Mouse (Mus musculus): ENCODE measurements around the gene Gm10639.
"Not testable (repeated sequence)": the region's sequence is repeated elsewhere in the genome, so short reads cannot be mapped to it uniquely, and the experiment has no call there.

Gene Gm10639

DNA sequence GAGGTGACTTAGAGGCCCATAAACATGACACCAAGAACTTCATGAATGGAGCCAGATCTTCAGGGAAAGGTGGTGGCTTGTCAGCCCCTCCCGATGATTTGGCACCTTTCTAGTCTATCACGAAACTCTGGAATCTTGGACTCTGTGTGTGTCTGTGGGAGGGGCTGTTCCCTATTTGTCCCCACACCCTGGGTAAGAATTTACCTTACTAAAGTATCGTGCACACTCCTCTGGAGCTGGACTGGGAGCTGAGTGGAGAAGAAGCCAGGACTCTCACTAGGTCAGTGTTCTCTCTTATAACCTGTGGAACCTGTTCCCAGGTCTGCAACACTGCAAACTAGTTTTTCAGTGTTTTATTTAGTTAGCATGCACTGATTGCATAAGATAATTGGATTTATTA, at the start of gene Gm10639:
Gene Gm10639, plus strand, starts transcription at position 201 of the 400 bp plus-strand sequence.
- DNase-seq (ENCODE audit: low spot score) = not testable (repeated sequence)

DNA sequence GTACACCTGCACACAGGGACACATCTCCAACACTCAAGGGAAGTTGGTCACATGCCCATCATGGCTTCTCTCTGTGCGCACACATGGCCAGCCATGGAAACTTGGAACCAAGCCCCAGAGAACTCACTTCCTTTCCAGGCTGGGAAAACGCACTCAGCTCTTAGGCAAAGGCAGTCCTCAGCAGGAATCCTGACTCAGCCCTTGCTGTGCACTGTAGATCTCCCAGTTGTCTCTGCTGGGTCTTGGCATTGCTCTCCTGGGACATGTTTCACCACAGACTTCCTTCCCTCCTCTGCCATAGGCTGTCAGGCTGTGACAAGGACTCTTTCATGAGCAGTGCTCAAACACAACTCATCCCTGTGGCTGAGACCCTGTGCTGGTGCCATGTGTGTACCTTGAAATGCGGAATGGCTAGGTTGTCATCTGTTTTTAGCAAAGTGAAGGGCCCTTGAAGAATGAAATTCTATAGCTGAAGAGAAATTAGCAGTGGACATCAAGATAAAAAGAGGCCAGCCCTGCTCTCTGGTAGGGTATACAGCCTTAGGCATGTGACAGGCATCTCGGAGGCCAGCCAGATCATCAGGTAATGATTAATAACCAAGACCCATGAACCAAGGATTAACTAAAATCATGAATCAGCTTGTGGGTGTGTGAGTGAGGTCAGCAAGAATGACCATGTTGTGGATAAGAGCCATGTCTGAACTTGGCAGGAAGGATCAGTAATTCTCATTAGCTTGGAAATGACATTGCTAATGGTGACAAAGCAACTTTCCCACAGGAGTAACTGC, 33.8 kb upstream of the Gm10639 start:
- not testable (repeated sequence) for DNase-seq (ENCODE audit: low spot score)

GRCm38 (mm10) chr9:78256914-78257313, 32.8 kb upstream of the Gm10639 start, which contains the start of gene Gm3776:
TSS of gene Gm3776 (plus strand) at chr9:78257129.
- not testable (repeated sequence) for DNase-seq (ENCODE audit: low spot score)

DNA sequence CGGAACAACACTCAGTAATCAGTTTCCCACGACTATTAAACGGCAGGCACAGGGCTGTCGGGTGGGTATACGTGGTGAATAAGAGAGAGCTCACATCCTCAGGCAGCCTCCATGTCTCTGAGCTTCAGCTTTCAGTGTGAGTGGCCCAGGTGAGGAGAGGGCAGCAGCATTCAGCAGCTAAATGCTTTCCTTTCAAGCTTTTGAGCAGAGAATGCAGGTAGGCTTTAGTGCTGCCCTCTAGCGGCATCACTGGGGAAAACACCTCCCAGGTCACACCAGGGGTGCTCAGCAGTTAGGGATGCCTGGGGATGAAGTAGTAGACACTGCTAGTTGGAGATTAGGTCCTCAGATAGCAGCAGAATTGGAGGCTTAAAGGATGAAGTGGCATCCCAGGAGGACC, 30.0 kb upstream of the Gm10639 start:
- DNase-seq (ENCODE audit: low spot score) = not testable (repeated sequence)

GRCm38 (mm10) chr9:78270945-78271344, 18.8 kb upstream of the Gm10639 start:
- not testable (repeated sequence) for DNase-seq (ENCODE audit: low spot score)

GRCm38 (mm10) chr9:78282002-78282711, 7.6 kb upstream of the Gm10639 start:
- DNase-seq (ENCODE audit: low spot score) = not testable (repeated sequence)

DNA sequence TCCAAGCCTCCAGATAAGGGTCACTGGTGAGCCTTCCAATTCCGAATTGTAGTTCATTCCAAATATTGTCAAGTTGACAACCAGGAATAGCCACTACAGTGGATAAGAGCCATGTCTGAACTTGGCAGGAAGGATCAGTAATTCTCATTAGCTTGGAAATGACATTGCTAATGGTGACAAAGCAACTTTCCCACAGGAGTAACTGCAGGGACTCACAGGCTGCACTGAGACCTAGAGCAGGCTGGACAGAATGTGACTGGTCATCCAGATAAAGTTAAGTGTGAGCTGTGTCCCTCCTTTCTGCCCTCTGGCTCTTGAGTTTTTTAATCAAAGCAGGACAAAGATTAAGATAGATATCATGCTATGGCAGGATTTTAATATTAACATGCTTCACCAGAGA, 660 bp upstream of the Gm10639 start:
- DNase-seq (ENCODE audit: low spot score) = not testable (repeated sequence)

DNA sequence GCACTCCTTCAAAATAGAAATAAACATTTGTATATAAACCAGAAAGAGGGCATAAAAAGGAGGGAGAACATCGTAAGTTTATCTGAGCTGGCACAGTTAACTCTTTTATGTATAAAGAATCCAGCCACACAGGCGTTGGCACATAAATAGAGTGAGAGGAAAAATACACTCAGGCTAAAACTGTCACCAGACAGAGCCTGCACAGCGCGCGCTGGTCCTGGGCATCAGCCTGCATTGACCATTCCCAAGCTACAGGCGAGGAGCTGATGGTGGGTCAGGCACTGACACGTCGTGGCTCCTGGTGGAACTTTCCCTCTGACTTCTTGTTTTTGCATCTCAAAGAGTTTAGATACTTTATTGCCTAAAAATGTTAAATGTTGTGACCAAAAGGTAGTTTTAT, 2.7 kb downstream of the Gm10639 start:
- not testable (repeated sequence) for DNase-seq (ENCODE audit: low spot score)

GRCm38 (mm10) chr9:78293683-78294082, 4.0 kb downstream of the Gm10639 start:
- not testable (repeated sequence) for DNase-seq (ENCODE audit: low spot score)

- not testable (repeated sequence) for DNase-seq (ENCODE audit: low spot score)
Observed at GRCm38 (mm10) chr9:78294781-78295180, 5.1 kb downstream of the Gm10639 start.

DNA sequence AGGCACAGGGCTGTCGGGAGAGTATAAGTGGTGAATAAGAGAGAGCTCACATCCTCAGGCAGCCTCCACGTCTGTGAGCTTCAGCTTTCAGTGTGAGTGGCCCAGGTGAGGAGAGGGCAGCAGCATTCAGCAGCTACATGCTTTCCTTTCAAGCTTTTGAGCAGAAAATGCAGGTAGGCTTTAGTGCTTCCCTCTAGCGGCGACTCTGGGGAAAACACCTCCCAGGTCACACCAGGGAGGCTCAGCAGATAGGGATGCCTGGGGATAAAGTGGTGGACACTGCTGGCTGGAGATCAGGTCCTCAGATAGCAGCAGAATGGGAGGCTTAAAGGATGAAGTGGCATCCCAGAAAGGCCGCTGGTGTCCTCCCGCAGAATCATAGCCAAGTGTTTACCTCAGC, 6.4 kb downstream of the Gm10639 start:
- peak; percentile 77 for DNase-seq (ENCODE audit: low spot score)

DNA sequence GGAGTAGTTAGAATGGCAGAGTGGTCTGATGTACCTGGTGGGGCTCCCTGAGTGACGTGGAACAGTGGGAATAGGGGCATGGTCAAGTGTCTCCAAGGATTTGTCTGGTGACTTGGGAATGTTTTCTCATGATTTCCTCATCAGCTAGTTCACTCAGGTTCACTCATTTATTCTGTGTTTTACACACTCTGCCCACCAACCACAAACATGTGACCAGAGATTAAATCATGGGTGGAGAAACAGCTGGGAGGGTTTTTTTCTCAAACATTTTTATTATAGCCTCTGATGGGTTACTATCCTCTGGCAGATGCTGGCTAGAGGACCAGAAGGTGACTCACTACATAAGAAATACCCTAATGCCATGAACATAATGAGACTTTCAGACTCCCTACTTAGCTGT, 8.5 kb downstream of the Gm10639 start:
- no peak for DNase-seq (ENCODE audit: low spot score)

- DNase-seq (ENCODE audit: low spot score) = not testable (repeated sequence)
Observed at GRCm38 (mm10) chr9:78299143-78299542, 9.4 kb downstream of the Gm10639 start.

DNA sequence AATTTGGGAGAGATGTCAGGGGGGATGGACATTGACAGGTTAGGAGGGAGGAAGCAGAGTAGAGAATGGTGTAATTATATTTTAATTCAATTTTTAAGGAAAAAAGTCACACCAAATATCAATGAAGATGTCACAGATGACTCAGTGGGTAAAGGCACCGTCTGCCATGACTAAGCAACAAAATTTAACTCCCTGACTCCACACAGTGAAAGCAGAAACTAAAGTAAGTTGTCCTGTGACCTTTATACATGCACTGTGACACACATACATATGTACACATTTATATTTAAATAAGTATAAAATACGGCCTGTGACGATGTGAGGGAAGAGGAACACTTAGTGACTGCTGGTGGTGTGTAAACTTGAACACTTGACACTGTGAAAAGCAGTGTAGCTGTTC, 18.4 kb downstream of the Gm10639 start:
- DNase-seq (ENCODE audit: low spot score) = not testable (repeated sequence)

- no peak for DNase-seq (ENCODE audit: low spot score)
Observed at GRCm38 (mm10) chr9:78314696-78315095, 25.0 kb downstream of the Gm10639 start, which contains the start of gene Omt2a. TSS of gene Omt2a (minus strand) at chr9:78314796.

GRCm38 (mm10) chr9:78319499-78319898, 29.8 kb downstream of the Gm10639 start:
- DNase-seq (ENCODE audit: low spot score) = no peak

GRCm38 (mm10) chr9:78327289-78327688, 37.6 kb downstream of the Gm10639 start, which contains the start of gene Omt2b:
TSS of gene Omt2b (plus strand) at chr9:78327589.
- DNase-seq (ENCODE audit: low spot score) = not testable (repeated sequence)

DNA sequence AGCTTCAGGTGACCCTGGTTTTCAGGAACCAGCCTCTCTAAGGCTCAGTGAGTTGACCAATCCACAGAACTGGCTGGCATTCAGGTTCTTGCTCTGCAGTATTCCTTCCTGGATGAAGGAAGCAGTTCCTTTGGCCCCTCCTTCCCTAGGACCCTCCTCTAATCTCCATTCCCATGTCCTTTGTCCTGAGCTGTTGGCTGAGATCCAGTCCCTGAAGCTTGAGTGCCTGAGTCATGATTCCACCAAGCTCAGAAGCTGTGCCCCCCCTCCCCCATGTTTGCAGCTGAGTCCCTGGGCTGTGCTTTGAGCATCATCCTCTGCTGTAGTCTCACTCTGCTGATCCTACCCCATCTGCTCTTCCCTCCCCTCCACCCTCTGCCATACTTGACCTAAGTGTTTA, 47.3 kb downstream of the Gm10639 start:
- DNase-seq (ENCODE audit: low spot score) = not testable (repeated sequence)

DNA sequence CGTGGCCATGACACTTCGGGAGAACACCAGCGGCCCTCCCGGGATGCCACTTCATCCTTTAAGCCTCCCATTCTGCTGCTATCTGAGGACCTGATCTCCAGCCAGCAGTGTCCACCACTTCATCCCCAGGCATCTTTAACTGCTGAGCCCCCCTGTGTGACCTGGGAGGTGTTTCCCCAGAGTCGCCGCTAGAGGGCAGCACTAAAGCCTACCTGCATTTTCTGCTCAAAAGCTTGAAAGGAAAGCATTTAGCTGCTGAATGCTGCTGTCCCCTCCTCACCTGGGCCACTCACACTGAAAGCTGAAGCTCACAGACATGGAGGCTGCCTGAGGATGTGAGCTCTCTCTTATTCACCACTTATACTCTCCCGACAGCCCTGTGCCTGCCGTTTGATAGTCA, 50.6 kb downstream of the Gm10639 start:
- peak; percentile 73 for DNase-seq (ENCODE audit: low spot score)

DNA sequence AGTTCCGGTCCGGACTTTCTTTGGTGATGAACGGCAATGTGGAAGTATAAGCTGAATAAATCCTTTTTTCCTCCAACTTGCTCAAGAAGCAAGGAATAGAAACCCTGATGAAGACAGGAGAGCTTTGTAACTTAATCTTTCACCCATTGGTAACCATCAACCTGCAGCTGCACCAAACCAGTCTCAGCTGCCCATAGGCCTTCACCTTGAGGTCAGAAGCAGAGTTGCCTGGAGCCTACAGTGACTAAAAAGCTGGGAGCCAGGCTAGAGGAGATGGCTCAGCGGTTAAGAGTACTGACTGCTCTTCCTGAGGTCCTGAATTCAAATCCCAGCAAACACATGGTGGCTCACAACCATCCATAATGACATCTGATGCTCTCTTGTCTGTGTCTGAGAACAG, 52.8 kb downstream of the Gm10639 start:
- not testable (repeated sequence) for DNase-seq (ENCODE audit: low spot score)

- not testable (repeated sequence) for DNase-seq (ENCODE audit: low spot score)
Observed at GRCm38 (mm10) chr9:78343055-78343454, 53.3 kb downstream of the Gm10639 start.

DNA sequence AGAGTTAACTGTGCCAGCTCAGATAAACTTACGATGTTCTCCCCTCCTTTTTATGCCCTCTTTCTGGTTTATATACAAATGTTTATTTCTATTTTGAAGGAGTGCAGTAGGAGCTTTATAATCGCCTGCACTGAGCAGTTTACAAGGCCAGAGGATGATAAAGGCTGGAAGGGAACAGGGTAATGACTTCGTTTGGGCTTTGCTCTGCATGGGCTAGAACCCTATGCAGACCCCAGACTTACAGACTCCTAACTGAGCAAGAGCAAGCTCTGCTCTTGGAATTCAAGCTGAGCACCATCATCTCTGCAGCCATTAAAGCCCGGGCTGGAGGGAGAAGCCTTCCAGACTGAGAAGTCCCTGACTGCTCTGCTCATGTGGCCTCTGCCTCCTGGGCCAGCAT, 55.5 kb downstream of the Gm10639 start:
- not testable (repeated sequence) for DNase-seq (ENCODE audit: low spot score)

DNA sequence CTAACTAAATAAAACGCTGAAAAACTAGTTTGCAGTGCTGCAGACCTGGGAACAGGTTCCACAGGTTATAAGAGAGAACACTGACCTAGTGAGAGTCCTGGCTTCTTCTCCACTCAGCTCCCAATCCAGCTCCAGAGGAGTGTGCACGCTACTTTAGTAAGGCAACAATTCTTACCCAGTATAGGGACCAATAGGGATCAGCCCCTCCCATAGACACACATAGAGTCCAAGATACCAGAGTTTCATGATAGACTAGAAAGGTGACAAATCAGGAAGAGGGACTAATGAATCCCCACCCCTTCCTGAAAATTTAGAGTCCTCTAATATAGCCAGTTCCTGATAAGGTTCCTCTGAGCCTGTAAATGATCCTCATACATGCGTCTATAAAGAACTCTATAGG, 57.3 kb downstream of the Gm10639 start:
- DNase-seq (ENCODE audit: low spot score) = no peak
